Mouse (Mus musculus) thymus, postnatal 36 days (tissue): ENCODE results near the gene Nectin1.

Source experiments
- DNase-seq, 2 experiments: peaks; one replicate each; pipeline ENCODE4 v3.0.0; 2022; ENCODE audit warnings: mixed read lengths in 2 of 2

Gene Nectin1

GRCm38 (mm10) chr9:43813156-43813555, 69.4 kb downstream of the Nectin1 start:
- DNase-seq, result no peak

- DNase-seq, result no peak
Measured at GRCm38 (mm10) chr9:43822206-43822605, 78.4 kb downstream of the Nectin1 start.

- DNase-seq, result no peak
Measured at GRCm38 (mm10) chr9:43825178-43825577, 81.4 kb downstream of the Nectin1 start.

- no peak for DNase-seq
Measured at GRCm38 (mm10) chr9:43826558-43827253, 82.9 kb downstream of the Nectin1 start.

- DNase-seq, result peak; percentile 36 to 41
Measured at GRCm38 (mm10) chr9:43827593-43827992, 83.8 kb downstream of the Nectin1 start.

- no peak for DNase-seq
Measured at GRCm38 (mm10) chr9:43828960-43829359, 85.2 kb downstream of the Nectin1 start.

GRCm38 (mm10) chr9:43833232-43833631, 89.4 kb downstream of the Nectin1 start:
- no peak for DNase-seq

GRCm38 (mm10) chr9:43834283-43834682, 90.5 kb downstream of the Nectin1 start:
- no peak for DNase-seq

GRCm38 (mm10) chr9:43838561-43838960, 94.8 kb downstream of the Nectin1 start:
- DNase-seq, result no peak

GRCm38 (mm10) chr9:43842921-43843577, 99.3 kb downstream of the Nectin1 start:
- no peak for DNase-seq

GRCm38 (mm10) chr9:43843711-43844127, 99.9 kb downstream of the Nectin1 start:
- no peak for DNase-seq

- DNase-seq, result peak in 1 of 2 experiments; percentile 8
Measured at GRCm38 (mm10) chr9:43845660-43846455, 102.1 kb downstream of the Nectin1 start.

GRCm38 (mm10) chr9:43847861-43848260, 104.1 kb downstream of the Nectin1 start:
- no peak for DNase-seq

- DNase-seq, result no peak
Measured at GRCm38 (mm10) chr9:43850281-43850680, 106.5 kb downstream of the Nectin1 start.

GRCm38 (mm10) chr9:43851154-43851553, 107.4 kb downstream of the Nectin1 start:
- DNase-seq, result no peak

- no peak for DNase-seq
Measured at GRCm38 (mm10) chr9:43855887-43856286, 112.1 kb downstream of the Nectin1 start.
